25 mouse cellular contexts compared by ENCODE assay signal in the genomic region with DNA sequence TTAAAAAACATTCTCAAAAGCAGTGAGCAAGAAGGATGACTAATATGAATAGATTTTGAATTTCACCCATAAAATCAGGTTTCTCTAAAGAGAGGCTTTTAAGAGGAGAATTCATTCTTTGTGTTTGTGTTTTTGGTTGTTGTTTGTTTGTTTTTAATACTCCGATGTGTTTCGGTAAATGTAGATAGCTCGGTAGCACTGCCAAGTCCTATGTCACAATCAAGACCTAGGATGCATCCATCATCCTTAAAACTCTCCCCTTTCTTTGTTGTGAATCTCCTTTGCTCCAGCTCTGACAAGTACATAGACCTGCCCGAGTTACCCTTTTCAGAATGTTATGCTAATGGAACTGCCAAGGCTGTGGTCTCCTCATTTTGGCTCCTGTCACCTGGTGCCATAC.
DNase-seq lines count a peak whose midpoint lies in the region; ATAC-seq and TF ChIP-seq lines count a peak whose summit lies in the region.
"Had no signal": no experiment of that assay in that cellular context is flagged by ENCODE, and none has a peak within 500 bp of the region (broad histone marks: within the 10 kb centered on the region; RNA-seq: fewer than 3 reads in every experiment).

No protein-coding gene starts in this region.

- no peak for TF ChIP-seq CTCF in layer of hippocampus, adult 2 months (conservative IDR thresholded peaks at IDR 0.05)

- H3K9ac ChIP-seq in embryonic facial prominence, embryonic 12.5 days = no peak overlapping the region
- no peak overlapping the region for H3K9ac ChIP-seq in kidney, embryonic 15.5 days
- no peak overlapping the region for H3K9ac ChIP-seq in midbrain, embryonic 13.5 days (replicated peaks)
- H3K9ac ChIP-seq: forebrain, embryonic 12.5 days; hindbrain, embryonic 15.5 days; liver, embryonic 13.5 days; neural tube, embryonic 12.5 days; stomach, embryonic 15.5 days had no signal

- H3K27me3 ChIP-seq in embryonic facial prominence, embryonic 12.5 days = no peaks in the 10 kb centered on the region
- H3K27me3 ChIP-seq in limb, embryonic 10.5 days (ENCODE audit: low read depth, poor library complexity, severe bottlenecking) = no peaks in the 10 kb centered on the region
- no peaks in the 10 kb centered on the region for H3K27me3 ChIP-seq in kidney, embryonic 15.5 days
- no peaks in the 10 kb centered on the region for H3K27me3 ChIP-seq in midbrain, embryonic 13.5 days
- H3K27me3 ChIP-seq: forebrain, embryonic 12.5 days; hindbrain, embryonic 15.5 days; liver, embryonic 13.5 days; megakaryocyte, embryonic 14.5 days; neural tube, embryonic 12.5 days; stomach, embryonic 15.5 days had no signal

- peak overlapping the region; percentile 19; the same call in 1 of the 2 replicates for H3K27ac ChIP-seq in layer of hippocampus, adult 2 months
- 0 out of 2 replicates have a peak overlapping the region, but pooled peaks have one; percentile 23 for H3K27ac ChIP-seq in embryonic facial prominence, embryonic 12.5 days
- peak overlapping the region; percentile 37; the same call in 1 of the 2 replicates for H3K27ac ChIP-seq in limb, embryonic 10.5 days
- no peak overlapping the region for H3K27ac ChIP-seq in kidney, embryonic 15.5 days
- no peak overlapping the region for H3K27ac ChIP-seq in midbrain, embryonic 13.5 days
- H3K27ac ChIP-seq: forebrain, embryonic 12.5 days; hindbrain, embryonic 15.5 days; liver, embryonic 13.5 days; neural tube, embryonic 12.5 days; stomach, embryonic 15.5 days had no signal

- ATAC-seq in embryonic facial prominence, embryonic 12.5 days (ENCODE audit: insufficient number of reproducible peaks, insufficient read depth, low FRiP score, low TSS enrichment) = no peak
- ATAC-seq in kidney, embryonic 15.5 days (replicated peaks; ENCODE audit: low FRiP score) = no peak
- ATAC-seq in midbrain, embryonic 13.5 days = no peak
- ATAC-seq: activated CD4-positive, CD25-positive, alpha-beta regulatory T cell, adult 4 months had no signal

- WGBS in embryonic facial prominence, embryonic 12.5 days = 76% methylated on average over 4 of the region's 4 CpGs
- 80% methylated on average over 4 of the region's 4 CpGs for WGBS in limb, embryonic 10.5 days
- 77% methylated on average over 4 of the region's 4 CpGs for WGBS in kidney, embryonic 15.5 days
- 92% methylated on average over 4 of the region's 4 CpGs for WGBS in midbrain, embryonic 13.5 days

- no peak for DNase-seq in layer of hippocampus, adult 2 months (ENCODE audit: low spot score in 2 of 2)
- no peak for DNase-seq in layer of hippocampus, postnatal 14 days (ENCODE audit: low spot score in 2 of 2)
- peak; percentile 69 for DNase-seq in 3T3-L1 (ENCODE audit: low read depth, low spot score)
- DNase-seq in limb, embryonic 10.5 days (ENCODE audit: low spot score) = no peak
- DNase-seq: adrenal gland, adult 8-10 months; cerebellum, adult 18-20 months; cerebellum, postnatal 25 days; kidney, adult 2 months; kidney, postnatal 10 days; liver, embryonic 13.5 days; midbrain, embryonic 14.5 days; retina, postnatal 1 day; right cerebral cortex, postnatal 4 days; thymus, adult 18-20 months; thymus, postnatal 36 days had no signal

- no peaks in the 10 kb centered on the region for H3K9me3 ChIP-seq in embryonic facial prominence, embryonic 12.5 days
- no peaks in the 10 kb centered on the region for H3K9me3 ChIP-seq in limb, embryonic 10.5 days (replicated peaks)
- no peaks in the 10 kb centered on the region for H3K9me3 ChIP-seq in kidney, embryonic 15.5 days (replicated peaks)
- H3K9me3 ChIP-seq in midbrain, embryonic 13.5 days = no peaks in the 10 kb centered on the region
- H3K9me3 ChIP-seq: forebrain, embryonic 12.5 days; liver, embryonic 13.5 days; stomach, embryonic 15.5 days had no signal

- H3K36me3 ChIP-seq in embryonic facial prominence, embryonic 12.5 days = no peaks in the 10 kb centered on the region
- H3K36me3 ChIP-seq in limb, embryonic 10.5 days = no peaks in the 10 kb centered on the region
- 0 out of 2 replicates have a peak, but pooled peaks cover 3% of the 10 kb centered on the region for H3K36me3 ChIP-seq in kidney, embryonic 15.5 days
- H3K36me3 ChIP-seq in midbrain, embryonic 13.5 days = no peaks in the 10 kb centered on the region
- H3K36me3 ChIP-seq: forebrain, embryonic 12.5 days; hindbrain, embryonic 15.5 days; neural tube, embryonic 12.5 days; stomach, embryonic 15.5 days had no signal

- H3K4me3 ChIP-seq in layer of hippocampus, adult 2 months = no peak overlapping the region
- H3K4me3 ChIP-seq in embryonic facial prominence, embryonic 12.5 days = no peak overlapping the region
- no peak overlapping the region for H3K4me3 ChIP-seq in limb, embryonic 10.5 days
- H3K4me3 ChIP-seq in kidney, embryonic 15.5 days (replicated peaks) = no peak overlapping the region
- H3K4me3 ChIP-seq in midbrain, embryonic 13.5 days (replicated peaks) = no peak overlapping the region
- H3K4me3 ChIP-seq: forebrain, embryonic 12.5 days; hindbrain, embryonic 15.5 days; liver, embryonic 13.5 days; megakaryocyte, embryonic 14.5 days; neural tube, embryonic 12.5 days; stomach, embryonic 15.5 days had no signal

- peak overlapping the region; percentile 24 for H3K4me2 ChIP-seq in embryonic facial prominence, embryonic 12.5 days (replicated peaks)
- no peak overlapping the region for H3K4me2 ChIP-seq in kidney, embryonic 15.5 days
- H3K4me2 ChIP-seq in midbrain, embryonic 13.5 days (replicated peaks) = no peak overlapping the region
- H3K4me2 ChIP-seq: forebrain, embryonic 12.5 days; heart, embryonic 11.5 days; hindbrain, embryonic 15.5 days; liver, embryonic 13.5 days; neural tube, embryonic 12.5 days; stomach, embryonic 15.5 days had no signal

- H3K4me1 ChIP-seq in embryonic facial prominence, embryonic 12.5 days = peaks cover 11% of the 10 kb centered on the region
- H3K4me1 ChIP-seq in limb, embryonic 10.5 days = peaks cover 22% of the 10 kb centered on the region
- peaks cover 19% of the 10 kb centered on the region for H3K4me1 ChIP-seq in kidney, embryonic 15.5 days
- no peaks in the 10 kb centered on the region for H3K4me1 ChIP-seq in midbrain, embryonic 13.5 days (replicated peaks)
- H3K4me1 ChIP-seq: forebrain, embryonic 12.5 days; hindbrain, embryonic 15.5 days; neural tube, embryonic 12.5 days had no signal

Comparison
In these comparisons a context has a peak if more than half of its experiments do, and no peak if none do; other contexts are left out.
1. H3K27ac ChIP-seq: peak in layer of hippocampus, adult 2 months (single experiment), embryonic facial prominence, embryonic 12.5 days (single experiment) and limb, embryonic 10.5 days (single experiment); none in kidney, embryonic 15.5 days (single experiment) and midbrain, embryonic 13.5 days (single experiment).